Mouse (Mus musculus): ENCODE results near the gene Gria1. TPM values are rescaled to one million over a fixed set of nuclear protein-coding genes. Genes with fewer than 3 reads are reported as not detected.

Gria1 gene
- polyA plus RNA-seq, 1 experiment from 2014 or later, result 5.3 TPM

GRCm38 (mm10) chr11:57317063-57317462, 305.9 kb downstream of the Gria1 start:
- no peaks in the 10 kb centered on the region for H3K36me3 ChIP-seq (ENCODE audit: control insufficient read depth, insufficient read depth)
- H3K4me3 ChIP-seq (ENCODE audit: low read length), result no peak overlapping the region
- no peak overlapping the region for H3K9ac ChIP-seq (ENCODE audit: low read length)
- no peaks in the 10 kb centered on the region for H3K9me3 ChIP-seq (replicated peaks; ENCODE audit: control insufficient read depth, low read length)
- no peak for ATAC-seq (replicated peaks; ENCODE audit: extremely low read depth, insufficient read depth, low FRiP score)
- H3K4me1 ChIP-seq (ENCODE audit: control insufficient read depth, insufficient read depth, low read length), result no peaks in the 10 kb centered on the region
- no peaks in the 10 kb centered on the region for H3K27me3 ChIP-seq (ENCODE audit: control insufficient read depth, insufficient read depth, low read length)
- H3K27ac ChIP-seq (ENCODE audit: low read length), result no peak overlapping the region
- H3K4me2 ChIP-seq (ENCODE audit: low read depth, low read length), result no peak overlapping the region
- 72% methylated on average over 3 of the region's 3 CpGs for WGBS

GRCm38 (mm10) chr11:57317478-57317877, 306.3 kb downstream of the Gria1 start:
- Histone ChIP-seq H3K27ac (ENCODE audit: low read length) (no peak overlapping the region), H3K9me3 (replicated peaks; ENCODE audit: control insufficient read depth, low read length) (no peaks in the 10 kb centered on the region), H3K4me3 (ENCODE audit: low read length) (no peak overlapping the region), H3K9ac (ENCODE audit: low read length) (no peak overlapping the region), H3K36me3 (ENCODE audit: control insufficient read depth, insufficient read depth) (no peaks in the 10 kb centered on the region), H3K4me2 (ENCODE audit: low read depth, low read length) (no peak overlapping the region), H3K27me3 (ENCODE audit: control insufficient read depth, insufficient read depth, low read length) (no peaks in the 10 kb centered on the region), H3K4me1 (ENCODE audit: control insufficient read depth, insufficient read depth, low read length) (no peaks in the 10 kb centered on the region)
- WGBS, result 79% methylated on average over 13 of the region's 13 CpGs
- no peak for ATAC-seq (replicated peaks; ENCODE audit: extremely low read depth, insufficient read depth, low FRiP score)

- 77% methylated on average over 3 of the region's 3 CpGs for WGBS
- Histone ChIP-seq H3K27ac (ENCODE audit: low read length) (no peak overlapping the region), H3K27me3 (ENCODE audit: control insufficient read depth, insufficient read depth, low read length) (no peaks in the 10 kb centered on the region), H3K9me3 (replicated peaks; ENCODE audit: control insufficient read depth, low read length) (no peaks in the 10 kb centered on the region), H3K9ac (ENCODE audit: low read length) (no peak overlapping the region), H3K4me3 (ENCODE audit: low read length) (no peak overlapping the region), H3K36me3 (ENCODE audit: control insufficient read depth, insufficient read depth) (no peaks in the 10 kb centered on the region), H3K4me2 (ENCODE audit: low read depth, low read length) (no peak overlapping the region), H3K4me1 (ENCODE audit: control insufficient read depth, insufficient read depth, low read length) (no peaks in the 10 kb centered on the region)
- ATAC-seq (replicated peaks; ENCODE audit: extremely low read depth, insufficient read depth, low FRiP score), result no peak
Measured at GRCm38 (mm10) chr11:57319374-57319773, 308.2 kb downstream of the Gria1 start.

GRCm38 (mm10) chr11:57324099-57324498, 312.9 kb downstream of the Gria1 start:
- no peaks in the 10 kb centered on the region for H3K9me3 ChIP-seq (replicated peaks; ENCODE audit: control insufficient read depth, low read length)
- H3K36me3 ChIP-seq (ENCODE audit: control insufficient read depth, insufficient read depth), result no peaks in the 10 kb centered on the region
- no peak overlapping the region for H3K27ac ChIP-seq (ENCODE audit: low read length)
- 64% methylated on average over 4 of the region's 4 CpGs for WGBS
- H3K9ac ChIP-seq (ENCODE audit: low read length), result no peak overlapping the region
- no peak overlapping the region for H3K4me3 ChIP-seq (ENCODE audit: low read length)
- no peaks in the 10 kb centered on the region for H3K4me1 ChIP-seq (ENCODE audit: control insufficient read depth, insufficient read depth, low read length)
- no peak overlapping the region for H3K4me2 ChIP-seq (ENCODE audit: low read depth, low read length)
- no peaks in the 10 kb centered on the region for H3K27me3 ChIP-seq (ENCODE audit: control insufficient read depth, insufficient read depth, low read length)
- no peak for ATAC-seq (replicated peaks; ENCODE audit: extremely low read depth, insufficient read depth, low FRiP score)

Data from heart, embryonic 16.5 days (tissue).